Mouse (Mus musculus): Measurements from ENCODE around the gene Fam186b. TPM values are rescaled to one million over a fixed set of nuclear protein-coding genes. Genes with fewer than 3 reads are reported as not detected.

Fam186b gene
- total and polyA plus RNA-seq, 2 experiments from 2014 or later = 0.38 to 1.6 TPM

DNA sequence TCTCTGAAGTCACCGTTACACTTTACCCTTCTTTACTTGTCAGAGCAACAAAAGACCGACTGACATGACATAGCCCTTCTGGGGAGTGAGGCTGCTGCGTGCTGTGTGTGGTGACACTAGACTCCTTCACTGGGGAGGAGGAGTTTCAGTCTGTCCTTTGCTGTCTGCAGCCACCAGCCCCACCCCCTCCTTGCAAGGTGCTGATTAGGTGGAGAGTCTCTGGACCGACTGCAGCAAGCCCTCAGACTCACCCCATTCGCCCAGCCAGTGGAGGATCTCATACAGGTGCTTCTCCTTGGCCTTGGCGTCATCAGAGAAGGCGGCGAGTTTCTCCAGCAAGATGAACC, 10.5 kb downstream of the Fam186b start:
- no peaks in the 10 kb centered on the region for H3K27me3 ChIP-seq (ENCODE audit: insufficient read depth, low read length)
- H3K4me3 ChIP-seq (ENCODE audit: low read depth, low read length) = no peak overlapping the region
- 62% methylated on average over 8 of the region's 8 CpGs for WGBS
- H3K27ac ChIP-seq (ENCODE audit: low read depth, low read length) = no peak overlapping the region
- no peak overlapping the region for H3K9ac ChIP-seq (replicated peaks; ENCODE audit: low read length, poor library complexity, severe bottlenecking)
- DNase-seq (ENCODE audit: low spot score) = no peak
- H3K36me3 ChIP-seq (ENCODE audit: insufficient read depth, low read length) = no peaks in the 10 kb centered on the region
- H3K9me3 ChIP-seq (ENCODE audit: low read length) = no peaks in the 10 kb centered on the region
- no peak for ATAC-seq (ENCODE audit: low FRiP score)
- no peaks in the 10 kb centered on the region for H3K4me1 ChIP-seq (ENCODE audit: insufficient read depth, low read length)
- TF ChIP-seq CTCF (IDR thresholded peaks at IDR 0.05) = no peak
- H3K4me2 ChIP-seq (ENCODE audit: low read depth, low read length, poor library complexity, severe bottlenecking) = no peak overlapping the region

DNA sequence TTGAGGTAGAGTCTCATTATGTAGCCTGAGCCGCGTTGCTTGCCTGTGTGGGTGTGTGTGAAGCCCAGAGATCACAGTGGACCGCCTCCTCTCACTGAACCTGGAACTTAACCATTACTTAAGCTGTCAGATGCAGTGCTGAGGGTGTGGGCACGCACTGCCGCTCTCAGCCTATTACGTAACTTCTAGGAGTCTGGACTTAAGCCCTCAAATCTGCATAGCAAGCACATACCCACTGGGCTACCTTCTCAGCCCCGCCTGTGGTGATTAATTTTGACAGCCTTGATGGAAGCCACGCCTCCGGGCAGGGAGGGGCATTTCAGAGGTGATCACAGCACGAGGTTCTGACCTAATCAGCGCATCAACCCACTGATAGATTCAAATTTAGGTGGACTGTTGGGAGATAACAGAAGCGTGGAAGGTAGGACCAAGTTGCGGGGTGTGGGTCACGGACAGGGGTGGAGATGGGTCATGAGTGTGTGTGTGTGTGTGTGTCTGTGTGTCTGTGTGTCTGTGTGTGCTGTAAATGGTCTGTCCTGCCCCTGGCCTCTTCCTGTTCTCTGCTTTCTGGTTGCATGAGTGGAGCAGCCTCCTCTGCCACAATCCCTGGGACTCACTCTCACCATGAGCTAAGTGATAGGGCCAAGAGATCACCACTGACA, 11.0 kb downstream of the Fam186b start:
- no peak overlapping the region for H3K9ac ChIP-seq (replicated peaks; ENCODE audit: low read length, poor library complexity, severe bottlenecking)
- DNase-seq (ENCODE audit: low spot score) = no peak
- H3K36me3 ChIP-seq (ENCODE audit: insufficient read depth, low read length) = no peaks in the 10 kb centered on the region
- ATAC-seq (ENCODE audit: low FRiP score) = no peak
- H3K27me3 ChIP-seq (ENCODE audit: insufficient read depth, low read length) = no peaks in the 10 kb centered on the region
- no peak overlapping the region for H3K27ac ChIP-seq (ENCODE audit: low read depth, low read length)
- H3K4me2 ChIP-seq (ENCODE audit: low read depth, low read length, poor library complexity, severe bottlenecking) = no peak overlapping the region
- H3K9me3 ChIP-seq (ENCODE audit: low read length) = no peaks in the 10 kb centered on the region
- no peak for TF ChIP-seq CTCF (IDR thresholded peaks at IDR 0.05)
- no peaks in the 10 kb centered on the region for H3K4me1 ChIP-seq (ENCODE audit: insufficient read depth, low read length)
- WGBS = 45% methylated on average over 14 of the region's 14 CpGs
- H3K4me3 ChIP-seq (ENCODE audit: low read depth, low read length) = no peak overlapping the region

GRCm38 (mm10) chr15:99283456-99283855, 12.2 kb downstream of the Fam186b start:
- Histone ChIP-seq H3K4me1 (ENCODE audit: insufficient read depth, low read length) (no peaks in the 10 kb centered on the region), H3K27ac (ENCODE audit: low read depth, low read length) (no peak overlapping the region), H3K9ac (replicated peaks; ENCODE audit: low read length, poor library complexity, severe bottlenecking) (no peak overlapping the region), H3K27me3 (ENCODE audit: insufficient read depth, low read length) (no peaks in the 10 kb centered on the region), H3K36me3 (ENCODE audit: insufficient read depth, low read length) (no peaks in the 10 kb centered on the region), H3K9me3 (ENCODE audit: low read length) (no peaks in the 10 kb centered on the region), H3K4me2 (ENCODE audit: low read depth, low read length, poor library complexity, severe bottlenecking) (no peak overlapping the region), H3K4me3 (ENCODE audit: low read depth, low read length) (no peak overlapping the region)
- peak; percentile 18; the same call in 1 of the 2 replicates for TF ChIP-seq CTCF (IDR thresholded peaks at IDR 0.05)
- no peak for ATAC-seq (ENCODE audit: low FRiP score)
- no peak for DNase-seq (ENCODE audit: low spot score)
- 73% methylated on average over 10 of the region's 10 CpGs for WGBS

DNA sequence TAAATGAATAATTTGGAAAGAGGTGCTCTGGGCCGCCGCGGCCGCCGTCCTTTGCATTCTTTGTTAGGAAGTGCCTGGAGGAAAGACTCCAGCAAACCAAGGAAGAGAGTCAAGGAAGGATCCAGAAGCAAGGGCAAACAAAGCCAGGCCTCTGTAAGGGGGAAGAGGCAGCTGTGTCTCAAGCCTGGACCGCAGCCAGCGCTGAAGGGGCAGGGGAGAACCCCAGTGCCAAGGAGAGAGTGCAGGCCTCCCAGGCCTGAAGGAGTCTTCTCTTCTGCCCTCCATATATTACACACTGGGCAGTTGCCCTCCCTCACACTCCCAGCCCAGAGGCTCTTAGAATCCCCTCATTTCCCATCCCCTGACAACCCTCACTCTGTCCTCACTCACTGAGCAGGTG, 17.4 kb downstream of the Fam186b start:
- no peak overlapping the region for H3K9ac ChIP-seq (replicated peaks; ENCODE audit: low read length, poor library complexity, severe bottlenecking)
- no peak overlapping the region for H3K4me3 ChIP-seq (ENCODE audit: low read depth, low read length)
- no peaks in the 10 kb centered on the region for H3K4me1 ChIP-seq (ENCODE audit: insufficient read depth, low read length)
- no peaks in the 10 kb centered on the region for H3K27me3 ChIP-seq (ENCODE audit: insufficient read depth, low read length)
- 82% methylated on average over 7 of the region's 7 CpGs for WGBS
- no peak for TF ChIP-seq CTCF (IDR thresholded peaks at IDR 0.05)
- no peaks in the 10 kb centered on the region for H3K36me3 ChIP-seq (ENCODE audit: insufficient read depth, low read length)
- ATAC-seq (ENCODE audit: low FRiP score) = no peak
- DNase-seq (ENCODE audit: low spot score) = peak; percentile 30
- no peak overlapping the region for H3K4me2 ChIP-seq (ENCODE audit: low read depth, low read length, poor library complexity, severe bottlenecking)
- no peak overlapping the region for H3K27ac ChIP-seq (ENCODE audit: low read depth, low read length)
- H3K9me3 ChIP-seq (ENCODE audit: low read length) = no peaks in the 10 kb centered on the region

DNA sequence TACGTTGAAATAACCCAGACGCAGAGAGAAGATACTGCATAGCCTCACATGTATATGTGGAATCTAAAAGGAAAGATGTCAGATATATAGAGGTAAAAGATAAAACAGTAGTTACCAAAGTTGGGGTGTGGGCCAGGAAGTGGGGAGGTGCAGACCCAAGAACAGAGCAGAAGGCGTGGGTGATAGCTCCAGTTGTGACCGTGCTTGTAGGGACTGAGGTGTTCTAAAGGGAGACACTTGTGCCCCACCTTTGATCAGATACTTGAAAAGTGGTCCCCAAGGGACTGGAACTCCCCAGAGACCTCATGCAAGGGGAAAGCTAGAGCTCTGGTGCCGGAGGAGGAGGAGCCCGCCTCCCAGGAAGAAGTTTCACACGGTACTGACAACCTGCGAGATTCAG, 19.6 kb downstream of the Fam186b start:
- H3K4me1 ChIP-seq (ENCODE audit: insufficient read depth, low read length) = no peaks in the 10 kb centered on the region
- no peak for DNase-seq (ENCODE audit: low spot score)
- ATAC-seq (ENCODE audit: low FRiP score) = no peak
- H3K27me3 ChIP-seq (ENCODE audit: insufficient read depth, low read length) = no peaks in the 10 kb centered on the region
- H3K36me3 ChIP-seq (ENCODE audit: insufficient read depth, low read length) = no peaks in the 10 kb centered on the region
- H3K27ac ChIP-seq (ENCODE audit: low read depth, low read length) = no peak overlapping the region
- no peak for TF ChIP-seq CTCF (IDR thresholded peaks at IDR 0.05)
- no peak overlapping the region for H3K9ac ChIP-seq (replicated peaks; ENCODE audit: low read length, poor library complexity, severe bottlenecking)
- no peak overlapping the region for H3K4me2 ChIP-seq (ENCODE audit: low read depth, low read length, poor library complexity, severe bottlenecking)
- WGBS = 85% methylated on average over 8 of the region's 8 CpGs
- H3K9me3 ChIP-seq (ENCODE audit: low read length) = no peaks in the 10 kb centered on the region
- H3K4me3 ChIP-seq (ENCODE audit: low read depth, low read length) = no peak overlapping the region

- Histone ChIP-seq H3K27ac (ENCODE audit: low read depth, low read length) (no peak overlapping the region), H3K4me3 (ENCODE audit: low read depth, low read length) (no peak overlapping the region), H3K36me3 (ENCODE audit: insufficient read depth, low read length) (no peaks in the 10 kb centered on the region), H3K4me2 (ENCODE audit: low read depth, low read length, poor library complexity, severe bottlenecking) (no peak overlapping the region), H3K9me3 (ENCODE audit: low read length) (no peaks in the 10 kb centered on the region), H3K9ac (replicated peaks; ENCODE audit: low read length, poor library complexity, severe bottlenecking) (no peak overlapping the region), H3K27me3 (ENCODE audit: insufficient read depth, low read length) (no peaks in the 10 kb centered on the region), H3K4me1 (ENCODE audit: insufficient read depth, low read length) (no peaks in the 10 kb centered on the region)
- TF ChIP-seq CTCF (IDR thresholded peaks at IDR 0.05) = peak; percentile 78
- ATAC-seq (ENCODE audit: low FRiP score) (no peak), DNase-seq (ENCODE audit: low spot score) (peak; percentile 85)
- WGBS = 28% methylated on average over 4 of the region's 4 CpGs
These were observed 30.0 kb downstream of the Fam186b start for GRCm38 (mm10) chr15:99265679-99266078.
